Mouse (Mus musculus) liver, embryonic 14.5 days (tissue): ENCODE measurements around the gene Tfip11.

Experiments
- CTCF ChIP-seq: IDR thresholded peaks from 2 replicates; pipeline ENCODE4 v1.5.1; 2016; ENCODE audit warnings: antibody characterized with exemption, low read depth, control low read depth
- EP300 ChIP-seq: IDR thresholded peaks from 2 replicates; pipeline ENCODE4 v1.6.1; 2016; ENCODE audit warnings: antibody characterized with exemption, low read depth

GRCm38 (mm10) chr5:112360077-112360476, 33.9 kb downstream of the Tfip11 start:
- TF ChIP-seq CTCF = no peak
- TF ChIP-seq EP300 = no peak
